Mouse (Mus musculus) liver, embryonic 14.5 days (tissue): Measurements from ENCODE around the gene Chaf1a. TPM values are rescaled to one million over a fixed set of nuclear protein-coding genes. Genes with fewer than 3 reads are reported as not detected.
A peak's percentile ranks its signal among the peaks of the same experiment; 100 is the strongest.

ENCODE experiments used
- ATAC-seq: fragments of 200-750 bp; cut with Nextera tagmentation; 2 replicates; pipeline ENCODE4 v1.8.0; 2017; ENCODE audit warnings: moderate number of reproducible peaks, mild to moderate bottlenecking, moderate library complexity; ENCODE audit not compliant: insufficient read depth
- DNase-seq, 3 experiments: peaks; one replicate each; pipeline ENCODE4 v3.0.0-alpha.2; 2012 to 2013; ENCODE audit warnings: low read depth in 3 of 3, low spot score in 3 of 3
- H3K27ac ChIP-seq: fragments of 300-500 bp; sonication (generic); 2 replicates; pipeline ENCODE4 v1.5.1; 2014; ENCODE audit warnings: moderate library complexity, mild to moderate bottlenecking, control low read depth, inconsistent platforms
- H3K27me3 ChIP-seq: fragments of 300-500 bp; sonication (generic); 2 replicates; pipeline ENCODE4 v1.6.1; 2014; ENCODE audit warnings: mild to moderate bottlenecking, low read length, moderate library complexity; ENCODE audit not compliant: control insufficient read depth, insufficient read depth
- H3K36me3 ChIP-seq: fragments of 300-500 bp; sonication (generic); replicated peaks from 2 replicates; pipeline ENCODE4 v1.6.1; 2014; ENCODE audit warnings: low read depth; ENCODE audit not compliant: control insufficient read depth, insufficient read depth
- H3K4me1 ChIP-seq, 2 experiments: fragments of 200-500 bp in 1 of 2; fragments of 300-500 bp in 1 of 2; sonication (generic) in 1 of 2; replicated peaks; 2 replicates each; pipeline ENCODE4 v1.6.1; 2012 to 2014; ENCODE audit warnings: antibody characterized with exemption in 1 of 2, inconsistent platforms in 1 of 2, low read length in 1 of 2; ENCODE audit not compliant: control insufficient read depth in 2 of 2, insufficient read depth in 2 of 2
- H3K4me2 ChIP-seq: fragments of 300-500 bp; sonication (generic); 2 replicates; pipeline ENCODE4 v1.6.1; 2014; ENCODE audit warnings: low read depth, mild to moderate bottlenecking, control low read depth, moderate library complexity
- H3K4me3 ChIP-seq, 2 experiments: fragments of 200-500 bp in 1 of 2; fragments of 300-500 bp in 1 of 2; sonication (generic) in 1 of 2; 2 replicates each; pipeline ENCODE4 v1.5.1; 2012 to 2014; ENCODE audit warnings: low read depth in 2 of 2, low read length in 2 of 2, mild to moderate bottlenecking in 2 of 2, control low read depth in 1 of 2, inconsistent platforms in 1 of 2, moderate library complexity in 1 of 2; ENCODE audit not compliant: insufficient read depth in 1 of 2
- H3K9ac ChIP-seq: fragments of 300-500 bp; sonication (generic); replicated peaks from 2 replicates; pipeline ENCODE4 v1.6.1; 2014; ENCODE audit warnings: mild to moderate bottlenecking, control low read depth, moderate library complexity
- H3K9me3 ChIP-seq: fragments of 300-500 bp; sonication (generic); 2 replicates; pipeline ENCODE4 v1.6.1; 2016; ENCODE audit warnings: low read length, mixed read lengths; ENCODE audit not compliant: control insufficient read depth
- CTCF ChIP-seq: IDR thresholded peaks from 2 replicates; pipeline ENCODE4 v1.5.1; 2016; ENCODE audit warnings: antibody characterized with exemption, low read depth, control low read depth
- EP300 ChIP-seq: IDR thresholded peaks from 2 replicates; pipeline ENCODE4 v1.6.1; 2016; ENCODE audit warnings: antibody characterized with exemption, low read depth
- WGBS: fragments of 180-500 bp; shearing (Covaris S2); extraction: QIAGEN DNeasy Blood & Tissue Kit; methylation state at CpG from one replicate; pipeline ENCODE4 v1.1.7; 2014; ENCODE audit not compliant: insufficient replicate concordance; 5-methylcytosine and 5-hydroxymethylcytosine counted together
- polyA plus RNA-seq, 2 experiments: library from polyadenylated mRNA; depleted of rRNA in 1 of 2; stranded (reverse) in 1 of 2; unstranded in 1 of 2; fragments of >200 nt; fragmentation: Nextera tagmentation in 1 of 2; extraction: Ambion mirVana in 1 of 2; gene quantifications; 2 replicates each; pipeline versions ENCODE4 v1.2.1 to v1.2.3; 2012 to 2014

Gene Chaf1a
- polyA plus RNA-seq, 2 experiments, result 10.2 to 14.6 TPM

DNA sequence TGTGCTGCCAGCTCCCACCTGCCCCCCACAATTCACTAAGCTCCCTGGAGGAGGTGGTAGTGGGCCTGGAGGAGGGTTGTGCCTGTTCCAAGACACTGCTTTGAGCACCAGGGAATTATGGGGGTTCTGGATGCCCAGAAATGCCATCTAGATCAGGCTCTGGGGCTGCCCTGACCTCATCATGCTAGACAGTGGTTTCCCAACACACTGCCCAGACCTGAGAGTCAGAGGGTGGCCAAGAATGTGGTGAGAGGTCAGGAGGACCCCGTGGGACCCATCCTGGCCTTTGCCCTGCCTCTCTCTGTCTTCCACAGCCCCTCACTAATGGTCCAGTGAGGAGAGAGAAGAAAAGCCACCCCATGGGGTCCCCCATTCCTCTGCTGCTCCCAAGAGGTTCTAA is 70.8 kb downstream of the Chaf1a start:
- Histone ChIP-seq H3K27me3 (no peaks in the 10 kb centered on the region), H3K9me3 (no peaks in the 10 kb centered on the region), H3K36me3 (no peaks in the 10 kb centered on the region), H3K4me2 (no peak overlapping the region), H3K9ac (no peak overlapping the region), H3K27ac (no peak overlapping the region), H3K4me1 (no peaks in the 10 kb centered on the region), H3K4me3 (no peak overlapping the region)
- no peak for TF ChIP-seq CTCF
- no peak for TF ChIP-seq EP300
- ATAC-seq, result no peak
- no peak for DNase-seq
- WGBS, result 46% methylated on average over 1 of the region's 1 CpGs

DNA sequence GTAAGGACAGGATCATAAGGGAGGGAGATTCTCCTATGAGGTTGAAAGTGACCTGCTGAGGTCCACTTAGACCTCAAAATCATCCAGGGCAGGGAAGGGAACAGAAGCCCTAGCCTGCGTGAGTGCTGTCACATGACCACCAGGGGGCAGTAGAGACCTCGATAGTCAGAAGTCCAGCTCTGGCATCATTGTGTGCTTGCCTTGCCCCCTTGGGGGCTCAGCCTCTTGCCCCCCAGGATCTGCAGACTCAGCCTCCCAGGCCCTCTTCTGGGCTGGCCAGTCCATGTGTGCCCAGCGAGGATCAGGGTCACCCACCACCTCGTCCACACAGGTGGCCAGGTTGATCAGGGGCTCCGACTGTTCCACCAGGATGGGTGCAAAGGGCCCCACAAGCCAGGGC is 71.6 kb downstream of the Chaf1a start:
- 43% methylated on average over 5 of the region's 5 CpGs for WGBS
- Histone ChIP-seq H3K27me3 (no peaks in the 10 kb centered on the region; the same call in 1 of the 2 replicates), H3K27ac (no peak overlapping the region), H3K36me3 (no peaks in the 10 kb centered on the region), H3K9me3 (no peaks in the 10 kb centered on the region), H3K9ac (no peak overlapping the region), H3K4me1 (no peaks in the 10 kb centered on the region), H3K4me2 (no peak overlapping the region), H3K4me3 (no peak overlapping the region)
- TF ChIP-seq CTCF (peak; percentile 95), EP300 (no peak)
- ATAC-seq, result no peak; the same call in 1 of the 2 replicates
- peak; percentile 49 to 53 (median 52) for DNase-seq

DNA sequence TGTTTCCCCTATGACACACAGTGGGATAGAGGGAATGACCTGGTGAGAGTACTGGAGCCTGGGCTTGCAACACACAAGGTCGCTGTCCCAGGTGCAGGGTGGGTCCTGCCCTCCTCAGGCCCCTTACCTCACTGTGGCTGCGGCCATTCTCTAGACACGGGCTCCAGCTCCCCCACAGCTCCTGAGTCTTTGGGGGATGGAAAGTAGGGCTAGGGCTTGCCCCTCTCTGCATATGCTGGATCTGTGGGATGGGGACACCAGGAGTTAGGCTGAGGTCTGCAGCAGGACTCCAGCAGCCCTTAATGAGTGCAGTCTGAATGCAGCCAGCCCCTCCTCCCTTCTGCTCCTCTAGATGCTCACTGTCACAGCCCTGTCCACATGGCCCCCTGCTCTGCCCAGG is 72.5 kb downstream of the Chaf1a start:
- TF ChIP-seq CTCF (no peak), EP300 (no peak)
- Histone ChIP-seq H3K4me3 (no peak overlapping the region), H3K4me2 (no peak overlapping the region), H3K9ac (no peak overlapping the region), H3K4me1 (no peaks in the 10 kb centered on the region), H3K9me3 (no peaks in the 10 kb centered on the region), H3K27me3 (no peaks in the 10 kb centered on the region; the same call in 1 of the 2 replicates), H3K27ac (no peak overlapping the region), H3K36me3 (no peaks in the 10 kb centered on the region)
- DNase-seq (no peak), ATAC-seq (no peak)
- 52% methylated on average over 3 of the region's 3 CpGs for WGBS

GRCm38 (mm10) chr17:56116193-56116592 is 76.0 kb downstream of the Chaf1a start:
- WGBS, result 50% methylated on average over 10 of the region's 10 CpGs
- TF ChIP-seq EP300, result no peak
- TF ChIP-seq CTCF, result no peak
- H3K27me3 ChIP-seq, result peaks cover 24% of the 10 kb centered on the region

GRCm38 (mm10) chr17:56117251-56117710 is 77.0 kb downstream of the Chaf1a start, which contains the start of gene Plin5:
TSS of gene Plin5 (minus strand) at chr17:56117596.
- no peak within 1 kb of the TSS for H3K27ac ChIP-seq
- 2% methylated on average over 27 of the region's 27 CpGs for WGBS

More at GRCm38 (mm10) chr17:56116193-56116592, 76.0 kb downstream of the Chaf1a start:
- Histone ChIP-seq H3K4me3 (no peak overlapping the region), H3K4me2 (no peak overlapping the region), H3K36me3 (no peaks in the 10 kb centered on the region), H3K9me3 (no peaks in the 10 kb centered on the region), H3K4me1 (no peaks in the 10 kb centered on the region), H3K27ac (no peak overlapping the region), H3K9ac (no peak overlapping the region)
- DNase-seq (no peak), ATAC-seq (no peak)

More at GRCm38 (mm10) chr17:56117251-56117710, 77.0 kb downstream of the Chaf1a start, which contains the start of gene Plin5:
- H3K9me3 ChIP-seq, result peaks cover under 1% of the 10 kb centered on the region; the same call in 1 of the 2 replicates
- no peak for TF ChIP-seq EP300
- no peak for TF ChIP-seq CTCF
- DNase-seq (no peak), ATAC-seq (peak; percentile 56)
- H3K4me2 ChIP-seq, result peak within 1 kb of the TSS; percentile 51
- H3K4me1 ChIP-seq, result no peaks in the 10 kb centered on the region
- H3K27me3 ChIP-seq, result peaks cover 31% of the 10 kb centered on the region
- no peaks in the 10 kb centered on the region for H3K36me3 ChIP-seq
- peak within 1 kb of the TSS in 1 of 2 experiments; percentile 29; a peak in 1 of 4 replicates for H3K4me3 ChIP-seq
- no peak within 1 kb of the TSS for H3K9ac ChIP-seq
